Mouse (Mus musculus): ENCODE measurements at regions not wholly inside any gene's neighbourhood (a gene's known extent, or its start where the extent isn't known, plus 50 kb on each side); places are given as distances from the start of the nearest gene placed in this dataset.

- ATAC-seq (ENCODE audit: insufficient number of reproducible peaks, low FRiP score, low TSS enrichment) = peak; percentile 56
These were observed 153.8 kb upstream of the Cypt12 start for GRCm38 (mm10) chr3:17794251-17795061.

GRCm38 (mm10) chr3:17795271-17796260 lies 152.6 kb upstream of the Cypt12 start:
- no peak for ATAC-seq (ENCODE audit: insufficient number of reproducible peaks, low FRiP score, low TSS enrichment)

GRCm38 (mm10) chr3:17796766-17797165 lies 151.4 kb upstream of the Cypt12 start:
- ATAC-seq (ENCODE audit: insufficient number of reproducible peaks, low FRiP score, low TSS enrichment) = peak; percentile 32

GRCm38 (mm10) chr3:17798399-17798798 lies 149.8 kb upstream of the Cypt12 start:
- ATAC-seq (ENCODE audit: insufficient number of reproducible peaks, low FRiP score, low TSS enrichment) = peak; percentile 42

GRCm38 (mm10) chr3:17799120-17799519 lies 149.1 kb upstream of the Cypt12 start:
- no peak for ATAC-seq (ENCODE audit: insufficient number of reproducible peaks, low FRiP score, low TSS enrichment)

GRCm38 (mm10) chr3:17800810-17801209 lies 147.4 kb upstream of the Cypt12 start:
- ATAC-seq (ENCODE audit: insufficient number of reproducible peaks, low FRiP score, low TSS enrichment) = no peak

GRCm38 (mm10) chr3:17801479-17801878 lies 146.7 kb upstream of the Cypt12 start:
- no peak for ATAC-seq (ENCODE audit: insufficient number of reproducible peaks, low FRiP score, low TSS enrichment)

- ATAC-seq (ENCODE audit: insufficient number of reproducible peaks, low FRiP score, low TSS enrichment) = no peak
These were observed 143.0 kb upstream of the Cypt12 start for GRCm38 (mm10) chr3:17805185-17805584.

- ATAC-seq (ENCODE audit: insufficient number of reproducible peaks, low FRiP score, low TSS enrichment) = no peak
These were observed 136.9 kb upstream of the Cypt12 start for GRCm38 (mm10) chr3:17811290-17811689.

- ATAC-seq (ENCODE audit: insufficient number of reproducible peaks, low FRiP score, low TSS enrichment) = no peak
These were observed 124.0 kb upstream of the Cypt12 start for GRCm38 (mm10) chr3:17824201-17824600.

- no peak for ATAC-seq (ENCODE audit: insufficient number of reproducible peaks, low FRiP score, low TSS enrichment)
These were observed 123.5 kb upstream of the Cypt12 start for GRCm38 (mm10) chr3:17824662-17825061.

GRCm38 (mm10) chr3:17825254-17825890 lies 122.8 kb upstream of the Cypt12 start:
- no peak for ATAC-seq (ENCODE audit: insufficient number of reproducible peaks, low FRiP score, low TSS enrichment)

GRCm38 (mm10) chr3:17834706-17835105 lies 113.5 kb upstream of the Cypt12 start:
- peak; percentile 68; the same call in 1 of the 2 replicates for ATAC-seq (ENCODE audit: insufficient number of reproducible peaks, low FRiP score, low TSS enrichment)

GRCm38 (mm10) chr3:17847609-17848008 lies 100.6 kb upstream of the Cypt12 start:
- peak; percentile 93 for ATAC-seq (ENCODE audit: insufficient number of reproducible peaks, low FRiP score, low TSS enrichment)

- ATAC-seq (ENCODE audit: insufficient number of reproducible peaks, low FRiP score, low TSS enrichment) = 0 out of 2 replicates have a peak, but pooled peaks have one; percentile 53
These were observed 100.0 kb upstream of the Cypt12 start for GRCm38 (mm10) chr3:17848181-17848580.

- ATAC-seq (ENCODE audit: insufficient number of reproducible peaks, low FRiP score, low TSS enrichment) = no peak
These were observed 85.8 kb upstream of the Cypt12 start for GRCm38 (mm10) chr3:17862367-17862766.

GRCm38 (mm10) chr3:17865112-17865511 lies 83.1 kb upstream of the Cypt12 start:
- peak; percentile 89 for ATAC-seq (ENCODE audit: insufficient number of reproducible peaks, low FRiP score, low TSS enrichment)

GRCm38 (mm10) chr3:17870895-17871482 lies 77.2 kb upstream of the Cypt12 start:
- peak; percentile 93 for ATAC-seq (ENCODE audit: insufficient number of reproducible peaks, low FRiP score, low TSS enrichment)

GRCm38 (mm10) chr3:17895869-17896268 lies 52.3 kb upstream of the Cypt12 start:
- no peak for ATAC-seq (ENCODE audit: insufficient number of reproducible peaks, low FRiP score, low TSS enrichment)

GRCm38 (mm10) chr3:17896756-17897155 lies 51.5 kb upstream of the Cypt12 start:
- ATAC-seq (ENCODE audit: insufficient number of reproducible peaks, low FRiP score, low TSS enrichment) = peak; percentile 96

Measured in cerebellum, adult (tissue).